Mouse (Mus musculus): ENCODE measurements around the gene Olfr1129.
"Not testable (repeated sequence)": the region's sequence is repeated elsewhere in the genome, so short reads cannot be mapped to it uniquely, and the experiment has no call there.

- TF ChIP-seq CTCF, EP300 (IDR thresholded peaks at IDR 0.05; ENCODE audit: low read depth): not testable (repeated sequence)
These were observed 47.6 kb upstream of the Olfr1129 start for GRCm38 (mm10) chr2:87525899-87526616.

Measured in heart, postnatal 0 days (tissue).